Comparison of ENCODE assay signal across 8 mouse cellular contexts in genomic region chr10:80742180-80742978, GRCm38 (mm10). TPM values are rescaled to one million over a fixed set of nuclear protein-coding genes. Genes with fewer than 3 reads are reported as not detected.
A peak's percentile ranks its signal among the peaks of the same experiment; 100 is the strongest.
DNase-seq lines count a peak whose midpoint lies in the region; ATAC-seq and TF ChIP-seq lines count a peak whose summit lies in the region.

Gene Ap3d1 (minus strand): TSS chr10:80742264.

- peaks cover 6% of the 10 kb centered on the region; the same call in 1 of the 2 replicates for H3K27me3 ChIP-seq in G1E (ENCODE audit: insufficient read depth, low read length)
- H3K27me3 ChIP-seq in forebrain, embryonic 16.5 days (replicated peaks; ENCODE audit: control insufficient read depth, insufficient read depth, low read length) = no peaks in the 10 kb centered on the region
- no peaks in the 10 kb centered on the region for H3K27me3 ChIP-seq in lung, embryonic 14.5 days (ENCODE audit: insufficient read depth, low read length)
- no peaks in the 10 kb centered on the region for H3K27me3 ChIP-seq in thymus, adult 2 months (ENCODE audit: control insufficient read depth, insufficient read depth, low read length)

- TF ChIP-seq CTCF in G1E (IDR thresholded peaks at IDR 0.05; ENCODE audit: low read depth, low read length) = no peak
- no peak for TF ChIP-seq CTCF in layer of hippocampus, adult 2 months (conservative IDR thresholded peaks at IDR 0.05)
- TF ChIP-seq CTCF in lung, embryonic 14.5 days (IDR thresholded peaks at IDR 0.05; ENCODE audit: low read depth) = peak; percentile 37
- no peak for TF ChIP-seq CTCF in olfactory bulb, adult 2 months (IDR thresholded peaks at IDR 0.05; ENCODE audit: insufficient read depth, low read depth, low read length)
- TF ChIP-seq CTCF in thymus, adult 2 months (IDR thresholded peaks at IDR 0.05; ENCODE audit: borderline replicate concordance, control insufficient read depth, extremely low read depth, insufficient read depth, low read length, poor library complexity) = no peak

- peak within 1 kb of the TSS; percentile 96 for H3K4me2 ChIP-seq in forebrain, embryonic 16.5 days (ENCODE audit: low read length)
- peak within 1 kb of the TSS; percentile 89 for H3K4me2 ChIP-seq in lung, embryonic 14.5 days

- H3K4me1 ChIP-seq in G1E (ENCODE audit: insufficient read depth, low read depth, low read length) = peaks cover 47% of the 10 kb centered on the region
- H3K4me1 ChIP-seq in forebrain, embryonic 16.5 days (replicated peaks; ENCODE audit: control insufficient read depth, insufficient read depth, low read length) = peaks cover 32% of the 10 kb centered on the region
- peaks cover 10% of the 10 kb centered on the region for H3K4me1 ChIP-seq in lung, embryonic 14.5 days (ENCODE audit: insufficient read depth)
- peaks cover 12% of the 10 kb centered on the region for H3K4me1 ChIP-seq in olfactory bulb, adult 2 months (ENCODE audit: control insufficient read depth, insufficient read depth, low read length)
- H3K4me1 ChIP-seq in thymus, adult 2 months (replicated peaks; ENCODE audit: control insufficient read depth, insufficient read depth, low read length) = peaks cover 23% of the 10 kb centered on the region

- H3K4me3 ChIP-seq in G1E (ENCODE audit: low read depth, low read length) = peak within 1 kb of the TSS; percentile 87
- peak within 1 kb of the TSS; percentile 95 for H3K4me3 ChIP-seq in forebrain, embryonic 16.5 days (replicated peaks; ENCODE audit: low read length)
- peak within 1 kb of the TSS; percentile 98 for H3K4me3 ChIP-seq in layer of hippocampus, adult 2 months
- peak within 1 kb of the TSS; percentile 99 for H3K4me3 ChIP-seq in lung, embryonic 14.5 days (ENCODE audit: low read depth, low read length)
- H3K4me3 ChIP-seq in olfactory bulb, adult 2 months (ENCODE audit: insufficient read depth, low read depth, low read length) = peak within 1 kb of the TSS; percentile 80
- peak within 1 kb of the TSS; percentile 85 for H3K4me3 ChIP-seq in thymus, adult 2 months (ENCODE audit: control insufficient read depth, insufficient read depth, low read length)

- H3K27ac ChIP-seq in forebrain, embryonic 16.5 days (ENCODE audit: low read length) = peak within 1 kb of the TSS; percentile 69
- H3K27ac ChIP-seq in layer of hippocampus, adult 2 months = peak within 1 kb of the TSS; percentile 97
- peak within 1 kb of the TSS; percentile 72; the same call in 1 of the 2 replicates for H3K27ac ChIP-seq in lung, embryonic 14.5 days (ENCODE audit: low read depth)
- H3K27ac ChIP-seq in olfactory bulb, adult 2 months (ENCODE audit: insufficient read depth, low read depth, low read length) = peak within 1 kb of the TSS; percentile 29
- peak within 1 kb of the TSS; percentile 37; the same call in 1 of the 2 replicates for H3K27ac ChIP-seq in thymus, adult 2 months (ENCODE audit: control insufficient read depth, insufficient read depth, low read length)

- H3K9me3 ChIP-seq in G1E (replicated peaks) = no peaks in the 10 kb centered on the region
- H3K9me3 ChIP-seq in forebrain, embryonic 16.5 days (ENCODE audit: control insufficient read depth, low read length) = no peaks in the 10 kb centered on the region
- H3K9me3 ChIP-seq in lung, embryonic 14.5 days (ENCODE audit: low read depth, low read length) = no peaks in the 10 kb centered on the region

- H3K9ac ChIP-seq in forebrain, embryonic 16.5 days (replicated peaks; ENCODE audit: low read depth, low read length) = peak within 1 kb of the TSS; percentile 96
- peak within 1 kb of the TSS; percentile 95 for H3K9ac ChIP-seq in lung, embryonic 14.5 days

- DNase-seq in G1E (ENCODE audit: low spot score) = peak; percentile 99
- peak; percentile 95 to 99 for DNase-seq in cerebellum, adult 18-20 months
- peak; percentile 97 to 98 for DNase-seq in heart, postnatal 36 days
- DNase-seq in layer of hippocampus, adult 2 months (ENCODE audit: low spot score in 2 of 2) = peak; percentile 94 to 100
- peak; percentile 100 for DNase-seq in lung, embryonic 14.5 days
- peak; percentile 96 for DNase-seq in thymus, adult 2 months

- peak; percentile 100 for ATAC-seq in G1E (ENCODE audit: extremely low read depth, insufficient number of reproducible peaks, low FRiP score, poor library complexity, severe bottlenecking)
- peak; percentile 100 for ATAC-seq in forebrain, embryonic 16.5 days
- peak; percentile 99 for ATAC-seq in lung, embryonic 14.5 days (ENCODE audit: insufficient read depth)

- TF ChIP-seq POLR2A in olfactory bulb, adult 2 months (IDR thresholded peaks at IDR 0.05; ENCODE audit: insufficient read depth, low read depth, low read length) = peak; percentile 68; the same call in 1 of the 2 replicates
- TF ChIP-seq POLR2A in thymus, adult 2 months (IDR thresholded peaks at IDR 0.05; ENCODE audit: control insufficient read depth, extremely low read depth, insufficient read depth, low read length, poor library complexity) = peak; percentile 51

- intact Hi-C loops in heart, postnatal 36 days (cut with DNase I) = no loop called here

- 2% methylated on average over 25 of the region's 25 CpGs for WGBS in forebrain, embryonic 16.5 days
- under 1% methylated on average over 25 of the region's 25 CpGs for WGBS in lung, embryonic 14.5 days
- under 1% methylated on average over 24 of the region's 25 CpGs for WGBS in olfactory bulb, adult 2 months
- 2% methylated on average over 25 of the region's 25 CpGs for WGBS in thymus, adult 2 months

- peaks cover 30% of the 10 kb centered on the region for H3K36me3 ChIP-seq in G1E (replicated peaks)
- no peaks in the 10 kb centered on the region for H3K36me3 ChIP-seq in forebrain, embryonic 16.5 days (ENCODE audit: control insufficient read depth, insufficient read depth)
- no peaks in the 10 kb centered on the region for H3K36me3 ChIP-seq in lung, embryonic 14.5 days (ENCODE audit: insufficient read depth)
- H3K36me3 ChIP-seq in thymus, adult 2 months (ENCODE audit: control insufficient read depth, insufficient read depth, low read length) = no peaks in the 10 kb centered on the region

RNA-seq across cellular contexts. Expression of gene Ap3d1, which starts in this region (rescaled TPM):
- total RNA-seq in G1E (2014; fragmentation: Nextera tagmentation) (121 and 133 TPM in 2 replicates), G1E (2017) (72.3 and 88.3 TPM in 2 replicates)
- 37.4 and 39.4 TPM in 2 replicates for polyA plus RNA-seq in G1E (2012)
- 101 and 102 TPM in 2 replicates for polyA plus RNA-seq in forebrain, embryonic 16.5 days (2015; fragmentation: Nextera tagmentation; extraction: Ambion mirVana)
- total RNA-seq in heart, postnatal 36 days (2021) = 10 to 100 TPM; 35.1 to 43.5 TPM
- total RNA-seq in layer of hippocampus, adult 2 months (2021) = 100 to 1,000 TPM; 145 to 153 TPM
- polyA plus RNA-seq in lung, embryonic 14.5 days (2014; fragmentation: Nextera tagmentation; extraction: Ambion mirVana) = 62.0 and 69.6 TPM in 2 replicates
- 105 TPM in 1 of 2 replicates, not detected in the other for polyA plus RNA-seq in olfactory bulb, adult 2 months (2012; ENCODE audit: insufficient read depth, insufficient read length, low replicate concordance, missing spikeins)
- 182 and 195 TPM in 2 replicates for polyA plus RNA-seq in thymus, adult 2 months (2012; rRNA removed)

Comparison
In these comparisons a context has a peak if more than half of its experiments do, and no peak if none do; other contexts are left out.
1. Peak in every context shown above with its lines: DNase-seq, ATAC-seq, H3K4me3 ChIP-seq and H3K27ac ChIP-seq.
2. H3K27ac ChIP-seq: peak in every context shown above with its lines; median percentile 97 in layer of hippocampus, adult 2 months; 72 in lung, embryonic 14.5 days; 69 in forebrain, embryonic 16.5 days; 37 in thymus, adult 2 months; 29 in olfactory bulb, adult 2 months.